Mouse (Mus musculus): ENCODE results near the gene Pom121l2.

- TF ChIP-seq USF1 (IDR thresholded peaks at IDR 0.05; ENCODE audit: low read depth) (no peak), CTCF (IDR thresholded peaks at IDR 0.05; ENCODE audit: control insufficient read depth, insufficient read depth, insufficient read length) (no peak), MYOD1 (IDR thresholded peaks at IDR 0.05; ENCODE audit: control insufficient read depth, insufficient read length, low read depth) (no peak)
Observed at GRCm38 (mm10) chr13:22037415-22037814, 56.4 kb downstream of the Pom121l2 start.
